Mouse (Mus musculus) kidney, embryonic 16.5 days (tissue): ENCODE results near the gene Lrrc58. TPM values are rescaled to one million over a fixed set of nuclear protein-coding genes. Genes with fewer than 3 reads are reported as not detected.

Experiments used
- ATAC-seq: fragments of 200-750 bp; cut with Nextera tagmentation; 2 replicates; pipeline ENCODE4 v1.8.0; 2017; ENCODE audit warnings: moderate TSS enrichment; ENCODE audit not compliant: low FRiP score, low TSS enrichment
- H3K27ac ChIP-seq: fragments of 300-500 bp; sonication (generic); 2 replicates; pipeline ENCODE4 v1.5.1; 2014; ENCODE audit warnings: low read length
- H3K27me3 ChIP-seq: fragments of 300-500 bp; sonication (generic); 2 replicates; pipeline ENCODE4 v1.6.1; 2014; ENCODE audit warnings: low read length, control low read depth, mixed read lengths; ENCODE audit not compliant: insufficient read depth
- H3K36me3 ChIP-seq: fragments of 300-500 bp; sonication (generic); 2 replicates; pipeline ENCODE4 v1.6.1; 2014; ENCODE audit warnings: low read length, control low read depth, mixed read lengths; ENCODE audit not compliant: insufficient read depth
- H3K4me1 ChIP-seq: fragments of 300-500 bp; sonication (generic); 2 replicates; pipeline ENCODE4 v1.6.1; 2014; ENCODE audit warnings: low read length, control low read depth, mixed read lengths; ENCODE audit not compliant: insufficient read depth
- H3K4me2 ChIP-seq: fragments of 300-500 bp; sonication (generic); replicated peaks from 2 replicates; pipeline ENCODE4 v1.6.1; 2014; ENCODE audit warnings: low read depth, low read length
- H3K4me3 ChIP-seq: fragments of 300-500 bp; sonication (generic); 2 replicates; pipeline ENCODE4 v1.5.1; 2014; ENCODE audit warnings: mild to moderate bottlenecking, low read length
- H3K9ac ChIP-seq: fragments of 300-500 bp; sonication (generic); replicated peaks from 2 replicates; pipeline ENCODE4 v1.6.1; 2014; ENCODE audit warnings: low read length
- H3K9me3 ChIP-seq: fragments of 300-500 bp; sonication (generic); 2 replicates; pipeline ENCODE4 v1.6.1; 2016; ENCODE audit warnings: low read length, control low read depth
- WGBS: fragments of 180-500 bp; shearing (Covaris S2); extraction: QIAGEN DNeasy Blood & Tissue Kit; methylation state at CpG from one replicate; pipeline ENCODE4 v1.1.7; 2014; 5-methylcytosine and 5-hydroxymethylcytosine counted together
- polyA plus RNA-seq: library from polyadenylated mRNA; unstranded; fragments of >200 nt; fragmentation: Nextera tagmentation; extraction: Ambion mirVana; gene quantifications from 2 replicates; pipeline ENCODE4 v1.2.1, GENCODE M21; 2015

The Lrrc58 gene
- polyA plus RNA-seq, 1 experiment from 2014 or later, result 54.3 TPM

- 48% methylated on average over 8 of the region's 8 CpGs for WGBS
- ATAC-seq, result no peak
- no peak overlapping the region for H3K9ac ChIP-seq
Measured at GRCm38 (mm10) chr16:37937276-37937675, 69.1 kb downstream of the Lrrc58 start.

More at GRCm38 (mm10) chr16:37937276-37937675, 69.1 kb downstream of the Lrrc58 start:
- H3K27ac ChIP-seq, result no peak overlapping the region
- H3K27me3 ChIP-seq, result no peaks in the 10 kb centered on the region
- H3K9me3 ChIP-seq, result no peaks in the 10 kb centered on the region
- H3K4me3 ChIP-seq, result no peak overlapping the region
- H3K4me2 ChIP-seq, result no peak overlapping the region
- 0 out of 2 replicates have a peak, but pooled peaks cover 2% of the 10 kb centered on the region for H3K4me1 ChIP-seq
- no peaks in the 10 kb centered on the region for H3K36me3 ChIP-seq

Other genes starting within 250 kb of the Lrrc58 start
- gene Ndufb4, start 213.9 kb upstream of the Lrrc58 start, polyA plus RNA-seq, result 45.0 and 59.9 TPM in 2 replicates
- 657 and 680 TPM in 2 replicates for gene Fstl1, start 91.5 kb upstream of the Lrrc58 start, polyA plus RNA-seq
- 0.67 and 0.71 TPM in 2 replicates for gene Gm36028, start 7.2 kb upstream of the Lrrc58 start, polyA plus RNA-seq
- gene Gpr156, start 48.1 kb downstream of the Lrrc58 start, polyA plus RNA-seq, result 0.85 and 1.3 TPM in 2 replicates
- 50.3 and 56.2 TPM in 2 replicates for gene Gsk3b, start 220.6 kb downstream of the Lrrc58 start, polyA plus RNA-seq